Mouse (Mus musculus): ENCODE measurements around the gene Ftsj3. TPM values are rescaled to one million over a fixed set of nuclear protein-coding genes. Genes with fewer than 3 reads are reported as not detected.

Gene Ftsj3
- polyA plus RNA-seq, 1 experiment from 2014 or later, result 67.3 TPM

- H3K4me1 ChIP-seq (ENCODE audit: control insufficient read depth, insufficient read depth, low read length), result peaks cover 15% of the 10 kb centered on the region
- H3K27me3 ChIP-seq (ENCODE audit: control insufficient read depth, insufficient read depth, low read length), result no peaks in the 10 kb centered on the region
- H3K9me3 ChIP-seq (ENCODE audit: control insufficient read depth, low read length), result no peaks in the 10 kb centered on the region
- DNase-seq (ENCODE audit: low spot score, missing footprints) (peak; percentile 96), ATAC-seq (ENCODE audit: low FRiP score) (no peak; the same call in 1 of the 2 replicates)
- WGBS, result 2% methylated on average over 41 of the region's 41 CpGs
- 0 out of 2 replicates have a peak, but pooled peaks cover 2% of the 10 kb centered on the region for H3K36me3 ChIP-seq (ENCODE audit: control insufficient read depth, insufficient read depth, low read length)
- H3K4me2 ChIP-seq, result peak overlapping the region; percentile 85
- H3K4me3 ChIP-seq (ENCODE audit: low read depth, low read length), result peak overlapping the region; percentile 96
- H3K27ac ChIP-seq (ENCODE audit: low read depth, low read length), result peak overlapping the region; percentile 80
- H3K9ac ChIP-seq (ENCODE audit: low read length), result peak overlapping the region; percentile 97
These were observed 16.1 kb upstream of the Ftsj3 start for GRCm38 (mm10) chr11:106271794-106272643.

- H3K36me3 ChIP-seq (ENCODE audit: control insufficient read depth, insufficient read depth, low read length), result peaks cover 6% of the 10 kb centered on the region
- no peaks in the 10 kb centered on the region for H3K9me3 ChIP-seq (ENCODE audit: control insufficient read depth, low read length)
- ATAC-seq (ENCODE audit: low FRiP score) (no peak), DNase-seq (ENCODE audit: low spot score, missing footprints) (no peak)
- peak overlapping the region; percentile 96 for H3K4me3 ChIP-seq (ENCODE audit: low read depth, low read length)
- peak overlapping the region; percentile 85 for H3K4me2 ChIP-seq
- H3K27me3 ChIP-seq (ENCODE audit: control insufficient read depth, insufficient read depth, low read length), result no peaks in the 10 kb centered on the region
- no peak overlapping the region for H3K27ac ChIP-seq (ENCODE audit: low read depth, low read length)
- peak overlapping the region; percentile 97 for H3K9ac ChIP-seq (ENCODE audit: low read length)
- peaks cover 15% of the 10 kb centered on the region for H3K4me1 ChIP-seq (ENCODE audit: control insufficient read depth, insufficient read depth, low read length)
- WGBS, result 51% methylated on average over 5 of the region's 5 CpGs
These were observed 15.4 kb upstream of the Ftsj3 start for GRCm38 (mm10) chr11:106271131-106271793.

GRCm38 (mm10) chr11:106269060-106269431, 13.2 kb upstream of the Ftsj3 start:
- no peak for ATAC-seq (ENCODE audit: low FRiP score)
- H3K4me2 ChIP-seq, result no peak overlapping the region
- H3K4me3 ChIP-seq (ENCODE audit: low read depth, low read length), result no peak overlapping the region
- H3K36me3 ChIP-seq (ENCODE audit: control insufficient read depth, insufficient read depth, low read length), result peaks cover 24% of the 10 kb centered on the region
- no peak for DNase-seq (ENCODE audit: low spot score, missing footprints)
- no peaks in the 10 kb centered on the region for H3K27me3 ChIP-seq (ENCODE audit: control insufficient read depth, insufficient read depth, low read length)
- H3K9me3 ChIP-seq (ENCODE audit: control insufficient read depth, low read length), result no peaks in the 10 kb centered on the region
- peaks cover 15% of the 10 kb centered on the region for H3K4me1 ChIP-seq (ENCODE audit: control insufficient read depth, insufficient read depth, low read length)
- no peak overlapping the region for H3K9ac ChIP-seq (ENCODE audit: low read length)
- WGBS, result 82% methylated on average over 3 of the region's 3 CpGs
- H3K27ac ChIP-seq (ENCODE audit: low read depth, low read length), result peak overlapping the region; percentile 59

DNA sequence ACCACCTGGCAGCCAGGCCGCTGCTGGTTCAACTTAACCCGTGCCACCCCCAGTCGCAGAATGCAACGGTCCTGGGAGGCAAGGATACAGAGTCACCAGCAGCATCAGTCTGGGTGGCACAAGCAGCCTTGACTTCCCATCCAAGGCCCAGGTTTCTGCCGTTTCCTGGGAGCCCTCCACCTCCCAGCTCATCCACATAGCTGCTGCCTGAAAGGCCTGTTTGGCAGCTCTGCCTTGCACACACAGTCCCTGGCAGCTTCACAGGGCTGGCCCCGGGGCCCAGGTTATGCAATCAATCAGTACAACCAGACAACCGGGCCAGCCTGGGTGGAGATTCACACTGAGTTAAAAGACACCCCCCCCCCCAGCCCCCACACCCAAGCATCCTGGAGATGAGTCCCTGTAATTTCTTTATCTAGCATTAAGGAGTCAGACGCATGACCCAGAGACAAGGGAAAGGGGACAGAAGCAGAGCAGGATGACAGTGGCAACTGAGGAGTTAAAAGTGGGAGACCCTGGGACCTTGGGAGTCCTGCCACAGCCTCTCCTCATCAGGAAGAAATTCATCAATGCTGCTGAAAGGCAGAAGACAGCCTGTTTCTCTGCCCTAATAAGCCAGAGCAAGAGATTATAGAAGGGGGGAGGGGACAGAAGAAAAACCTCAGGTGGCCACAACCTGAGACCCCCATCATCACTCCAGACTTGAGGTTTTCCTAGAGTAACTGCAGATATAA, 12.6 kb upstream of the Ftsj3 start:
- no peak for DNase-seq (ENCODE audit: low spot score, missing footprints)
- peaks cover 15% of the 10 kb centered on the region for H3K4me1 ChIP-seq (ENCODE audit: control insufficient read depth, insufficient read depth, low read length)
- no peak overlapping the region for H3K4me2 ChIP-seq
- no peaks in the 10 kb centered on the region for H3K27me3 ChIP-seq (ENCODE audit: control insufficient read depth, insufficient read depth, low read length)
- no peak overlapping the region for H3K4me3 ChIP-seq (ENCODE audit: low read depth, low read length)
- peaks cover 29% of the 10 kb centered on the region for H3K36me3 ChIP-seq (ENCODE audit: control insufficient read depth, insufficient read depth, low read length)
- ATAC-seq (ENCODE audit: low FRiP score), result no peak
- H3K9me3 ChIP-seq (ENCODE audit: control insufficient read depth, low read length), result no peaks in the 10 kb centered on the region
- H3K27ac ChIP-seq (ENCODE audit: low read depth, low read length), result peak overlapping the region; percentile 59
- H3K9ac ChIP-seq (ENCODE audit: low read length), result 0 out of 2 replicates have a peak overlapping the region, but pooled peaks have one; percentile 10
- WGBS, result 81% methylated on average over 8 of the region's 8 CpGs

- ATAC-seq (ENCODE audit: low FRiP score) (no peak), DNase-seq (ENCODE audit: low spot score, missing footprints) (no peak)
- H3K4me2 ChIP-seq, result no peak overlapping the region
- 0 out of 2 replicates have a peak overlapping the region, but pooled peaks have one; percentile 59 for H3K27ac ChIP-seq (ENCODE audit: low read depth, low read length)
- H3K4me1 ChIP-seq (ENCODE audit: control insufficient read depth, insufficient read depth, low read length), result peaks cover 12% of the 10 kb centered on the region
- 87% methylated on average over 5 of the region's 5 CpGs for WGBS
- H3K9me3 ChIP-seq (ENCODE audit: control insufficient read depth, low read length), result no peaks in the 10 kb centered on the region
- H3K9ac ChIP-seq (ENCODE audit: low read length), result no peak overlapping the region
- H3K4me3 ChIP-seq (ENCODE audit: low read depth, low read length), result no peak overlapping the region
- no peaks in the 10 kb centered on the region for H3K27me3 ChIP-seq (ENCODE audit: control insufficient read depth, insufficient read depth, low read length)
- peaks cover 35% of the 10 kb centered on the region for H3K36me3 ChIP-seq (ENCODE audit: control insufficient read depth, insufficient read depth, low read length)
These were observed 12.0 kb upstream of the Ftsj3 start for GRCm38 (mm10) chr11:106267871-106268270.

DNA sequence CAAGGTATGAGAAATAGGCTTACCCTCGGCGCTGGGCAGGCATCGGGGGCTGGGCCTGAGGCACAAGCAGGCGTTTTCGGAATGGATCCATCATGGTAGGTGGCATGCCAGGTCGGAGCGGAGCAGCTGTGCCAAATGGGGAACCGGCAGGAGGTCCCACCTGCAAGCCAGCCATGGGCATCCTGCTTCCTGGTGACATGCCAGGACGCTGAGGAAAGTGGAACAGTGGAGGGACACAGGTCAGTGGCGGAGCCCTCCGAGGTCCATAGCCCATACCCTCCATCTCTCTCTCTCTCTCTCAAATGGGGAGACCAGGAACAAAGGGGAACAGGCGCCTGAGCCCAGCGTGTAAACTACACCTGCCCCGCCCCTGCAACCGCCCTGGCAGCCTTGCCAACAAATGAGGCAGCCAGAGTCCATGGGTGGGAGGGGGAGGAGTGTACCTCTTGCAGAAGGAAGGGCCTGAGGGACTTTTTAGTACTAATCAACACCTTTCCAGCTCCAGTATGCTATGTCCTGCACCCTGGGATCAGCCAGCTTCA, 11.5 kb upstream of the Ftsj3 start:
- 0 out of 2 replicates have a peak overlapping the region, but pooled peaks have one; percentile 11 for H3K27ac ChIP-seq (ENCODE audit: low read depth, low read length)
- H3K4me2 ChIP-seq, result no peak overlapping the region
- peaks cover 39% of the 10 kb centered on the region for H3K36me3 ChIP-seq (ENCODE audit: control insufficient read depth, insufficient read depth, low read length)
- H3K9ac ChIP-seq (ENCODE audit: low read length), result no peak overlapping the region
- DNase-seq (ENCODE audit: low spot score, missing footprints) (no peak), ATAC-seq (ENCODE audit: low FRiP score) (no peak)
- H3K4me1 ChIP-seq (ENCODE audit: control insufficient read depth, insufficient read depth, low read length), result peaks cover 12% of the 10 kb centered on the region
- no peaks in the 10 kb centered on the region for H3K27me3 ChIP-seq (ENCODE audit: control insufficient read depth, insufficient read depth, low read length)
- WGBS, result 81% methylated on average over 15 of the region's 15 CpGs
- no peak overlapping the region for H3K4me3 ChIP-seq (ENCODE audit: low read depth, low read length)
- H3K9me3 ChIP-seq (ENCODE audit: control insufficient read depth, low read length), result no peaks in the 10 kb centered on the region

DNA sequence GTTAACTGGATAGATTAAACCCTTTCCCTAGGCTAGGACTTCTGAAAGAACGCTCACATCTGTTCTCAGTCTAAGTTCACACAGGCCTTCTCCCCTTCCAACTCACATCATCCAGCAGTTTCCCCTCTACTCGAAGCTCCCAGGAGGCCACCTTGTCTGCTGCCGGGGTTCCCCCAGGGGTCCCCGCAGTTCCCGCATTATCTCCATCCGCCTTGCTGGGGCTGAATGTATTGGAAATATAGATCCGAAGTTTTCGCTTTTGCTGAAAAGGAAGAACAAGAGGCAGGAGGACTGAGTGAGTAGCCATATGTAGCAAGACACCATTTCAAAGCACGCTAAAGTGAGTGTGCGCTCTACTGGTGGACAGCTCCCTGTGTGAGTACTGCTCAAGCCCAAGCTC, 10.6 kb upstream of the Ftsj3 start:
- DNase-seq (ENCODE audit: low spot score, missing footprints) (no peak), ATAC-seq (ENCODE audit: low FRiP score) (no peak)
- 95% methylated on average over 10 of the region's 10 CpGs for WGBS
- H3K4me3 ChIP-seq (ENCODE audit: low read depth, low read length), result no peak overlapping the region
- peaks cover 8% of the 10 kb centered on the region for H3K4me1 ChIP-seq (ENCODE audit: control insufficient read depth, insufficient read depth, low read length)
- H3K9ac ChIP-seq (ENCODE audit: low read length), result no peak overlapping the region
- H3K27me3 ChIP-seq (ENCODE audit: control insufficient read depth, insufficient read depth, low read length), result no peaks in the 10 kb centered on the region
- H3K4me2 ChIP-seq, result no peak overlapping the region
- no peak overlapping the region for H3K27ac ChIP-seq (ENCODE audit: low read depth, low read length)
- H3K9me3 ChIP-seq (ENCODE audit: control insufficient read depth, low read length), result no peaks in the 10 kb centered on the region
- peaks cover 46% of the 10 kb centered on the region for H3K36me3 ChIP-seq (ENCODE audit: control insufficient read depth, insufficient read depth, low read length)

- DNase-seq (ENCODE audit: low spot score, missing footprints) (no peak), ATAC-seq (ENCODE audit: low FRiP score) (no peak)
- no peak overlapping the region for H3K27ac ChIP-seq (ENCODE audit: low read depth, low read length)
- H3K4me3 ChIP-seq (ENCODE audit: low read depth, low read length), result no peak overlapping the region
- H3K4me1 ChIP-seq (ENCODE audit: control insufficient read depth, insufficient read depth, low read length), result 0 out of 2 replicates have a peak, but pooled peaks cover 3% of the 10 kb centered on the region
- no peak overlapping the region for H3K9ac ChIP-seq (ENCODE audit: low read length)
- 95% methylated on average over 4 of the region's 4 CpGs for WGBS
- H3K9me3 ChIP-seq (ENCODE audit: control insufficient read depth, low read length), result no peaks in the 10 kb centered on the region
- no peaks in the 10 kb centered on the region for H3K27me3 ChIP-seq (ENCODE audit: control insufficient read depth, insufficient read depth, low read length)
- H3K36me3 ChIP-seq (ENCODE audit: control insufficient read depth, insufficient read depth, low read length), result peaks cover 53% of the 10 kb centered on the region
- no peak overlapping the region for H3K4me2 ChIP-seq
These were observed 9.7 kb upstream of the Ftsj3 start for GRCm38 (mm10) chr11:106265570-106265969.

Measured in midbrain, embryonic 11.5 days (tissue).